Mouse (Mus musculus): ENCODE data around the gene Atp8b4. TPM values are rescaled to one million over a fixed set of nuclear protein-coding genes. Genes with fewer than 3 reads are reported as not detected.

Atp8b4 gene
- polyA plus RNA-seq, 1 experiment = 2.5 TPM

DNA sequence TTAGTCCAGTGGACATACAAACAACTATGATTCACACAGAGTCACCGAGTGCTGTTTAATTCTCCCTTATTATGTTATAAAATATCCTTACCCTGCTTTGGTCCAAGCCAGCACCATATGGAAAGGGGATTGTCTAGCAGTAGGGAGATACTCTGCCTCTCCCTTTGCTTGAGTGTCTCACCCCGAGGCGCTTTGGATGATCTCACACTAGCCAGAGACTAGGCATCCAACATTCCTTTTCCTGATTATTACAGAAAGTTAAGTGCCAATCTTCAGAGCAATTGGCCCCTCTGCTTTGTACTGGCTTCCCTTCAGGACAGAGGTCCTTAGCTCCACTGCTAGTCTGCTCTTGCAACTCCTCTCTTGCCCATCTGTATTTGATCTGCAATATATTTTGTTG, 226.2 kb downstream of the Atp8b4 start:
- Histone ChIP-seq H3K27ac (ENCODE audit: insufficient read depth, low read length) (no peak overlapping the region), H3K4me3 (ENCODE audit: extremely low read depth, insufficient read depth, insufficient read length) (no peak overlapping the region), H3K36me3 (ENCODE audit: control insufficient read depth, insufficient read depth, low read length) (no peaks in the 10 kb centered on the region), H3K27me3 (ENCODE audit: control insufficient read depth, insufficient read depth, low read length) (no peaks in the 10 kb centered on the region), H3K4me1 (ENCODE audit: control insufficient read depth, insufficient read depth, insufficient read length) (no peaks in the 10 kb centered on the region)
- no peak for TF ChIP-seq CTCF (IDR thresholded peaks at IDR 0.05; ENCODE audit: extremely low read depth, insufficient read depth, insufficient read length, insufficient replicate concordance)
- TF ChIP-seq POLR2A (IDR thresholded peaks at IDR 0.05; ENCODE audit: low read depth, low read length) = no peak
- WGBS = 84% methylated on average over 3 of the region's 3 CpGs
- DNase-seq (ENCODE audit: low read depth in 1 of 2, low spot score in 2 of 2) = no peak

Other genes with a start within 250 kb of the Atp8b4 start
- 0.31 and 0.57 TPM in 2 replicates for gene Slc27a2, start 51.7 kb upstream of the Atp8b4 start, polyA plus RNA-seq (2012; rRNA removed)
- 3.2 and 4.6 TPM in 2 replicates for gene Hdc, start 118.6 kb upstream of the Atp8b4 start, polyA plus RNA-seq (2012; rRNA removed)
- gene Gabpb1, start 175.7 kb upstream of the Atp8b4 start, polyA plus RNA-seq (2012; rRNA removed) = 7.4 and 8.4 TPM in 2 replicates
- gene Usp8, start 206.7 kb upstream of the Atp8b4 start, polyA plus RNA-seq (2012; rRNA removed) = 9.2 and 10.3 TPM in 2 replicates

Measured in spleen, adult 2 months (tissue).